Mouse (Mus musculus): ENCODE data around the gene Gm5891. TPM values are rescaled to one million over a fixed set of nuclear protein-coding genes. Genes with fewer than 3 reads are reported as not detected.

Gene Gm5891
- not detected for polyA plus RNA-seq (2014; fragmentation: Illumina TruSeq; extraction: RNeasy Lipid Tissue Mini Kit (QIAGEN cat#74804); ENCODE audit: insufficient read depth, low read depth, low replicate concordance)

GRCm38 (mm10) chr7:21921191-21921590 lies at the start of gene Gm5891:
Gm5891 (minus strand) TSS chr7:21921291.

Other genes with a start within 250 kb of the Gm5891 start
- gene Gm4175, start 159.8 kb downstream of the Gm5891 start, polyA plus RNA-seq (2014; fragmentation: Illumina TruSeq; extraction: RNeasy Lipid Tissue Mini Kit (QIAGEN cat#74804); ENCODE audit: insufficient read depth, low read depth, low replicate concordance), result not detected
- gene Gm4177, start 124.6 kb downstream of the Gm5891 start, polyA plus RNA-seq (2014; fragmentation: Illumina TruSeq; extraction: RNeasy Lipid Tissue Mini Kit (QIAGEN cat#74804); ENCODE audit: insufficient read depth, low read depth, low replicate concordance), result not detected
- not detected for gene Vmn1r135, start 88.9 kb downstream of the Gm5891 start, polyA plus RNA-seq (2014; fragmentation: Illumina TruSeq; extraction: RNeasy Lipid Tissue Mini Kit (QIAGEN cat#74804); ENCODE audit: insufficient read depth, low read depth, low replicate concordance)
- gene Gm5725, start 77.0 kb downstream of the Gm5891 start, polyA plus RNA-seq (2014; fragmentation: Illumina TruSeq; extraction: RNeasy Lipid Tissue Mini Kit (QIAGEN cat#74804); ENCODE audit: insufficient read depth, low read depth, low replicate concordance), result not detected
- not detected for gene Vmn1r137, start 73.3 kb upstream of the Gm5891 start, polyA plus RNA-seq (2014; fragmentation: Illumina TruSeq; extraction: RNeasy Lipid Tissue Mini Kit (QIAGEN cat#74804); ENCODE audit: insufficient read depth, low read depth, low replicate concordance)
- not detected for gene Vmn1r138, start 107.6 kb upstream of the Gm5891 start, polyA plus RNA-seq (2014; fragmentation: Illumina TruSeq; extraction: RNeasy Lipid Tissue Mini Kit (QIAGEN cat#74804); ENCODE audit: insufficient read depth, low read depth, low replicate concordance)
- gene Gm6176, start 135.0 kb upstream of the Gm5891 start, polyA plus RNA-seq (2014; fragmentation: Illumina TruSeq; extraction: RNeasy Lipid Tissue Mini Kit (QIAGEN cat#74804); ENCODE audit: insufficient read depth, low read depth, low replicate concordance), result not detected
- not detected for gene Vmn1r139, start 147.8 kb upstream of the Gm5891 start, polyA plus RNA-seq (2014; fragmentation: Illumina TruSeq; extraction: RNeasy Lipid Tissue Mini Kit (QIAGEN cat#74804); ENCODE audit: insufficient read depth, low read depth, low replicate concordance)
- gene Gm16451, start 197.0 kb upstream of the Gm5891 start, polyA plus RNA-seq (2014; fragmentation: Illumina TruSeq; extraction: RNeasy Lipid Tissue Mini Kit (QIAGEN cat#74804); ENCODE audit: insufficient read depth, low read depth, low replicate concordance), result not detected
- not detected for gene Gm10666, start 213.4 kb upstream of the Gm5891 start, polyA plus RNA-seq (2014; fragmentation: Illumina TruSeq; extraction: RNeasy Lipid Tissue Mini Kit (QIAGEN cat#74804); ENCODE audit: insufficient read depth, low read depth, low replicate concordance)
- gene Vmn1r142, start 242.7 kb upstream of the Gm5891 start, polyA plus RNA-seq (2014; fragmentation: Illumina TruSeq; extraction: RNeasy Lipid Tissue Mini Kit (QIAGEN cat#74804); ENCODE audit: insufficient read depth, low read depth, low replicate concordance), result not detected

Data from lung, adult 10 weeks (tissue).